13 mouse cellular contexts compared by ENCODE assay signal in genomic region chr15:92994191-92994671, GRCm38 (mm10).
DNase-seq lines count a peak whose midpoint lies in the region; ATAC-seq and TF ChIP-seq lines count a peak whose summit lies in the region.
"Had no signal": no experiment of that assay in that cellular context is flagged by ENCODE, and none has a peak within 500 bp of the region (broad histone marks: within the 10 kb centered on the region; RNA-seq: fewer than 3 reads in every experiment).

No protein-coding gene starts in this region.

- no peak for TF ChIP-seq CTCF in layer of hippocampus, adult 2 months (conservative IDR thresholded peaks at IDR 0.05)

- H3K4me3 ChIP-seq in embryonic facial prominence, embryonic 14.5 days (ENCODE audit: low read depth, low read length): no peak overlapping the region
- H3K4me3 ChIP-seq in embryonic facial prominence, embryonic 10.5 days: no peak overlapping the region
- H3K4me3 ChIP-seq in layer of hippocampus, adult 2 months: peak overlapping the region; percentile 29; the same call in 1 of the 2 replicates
- H3K4me3 ChIP-seq in embryonic facial prominence, embryonic 15.5 days (replicated peaks): no peak overlapping the region
- H3K4me3 ChIP-seq in midbrain, embryonic 15.5 days: no peak overlapping the region
- H3K4me3 ChIP-seq: embryonic facial prominence, embryonic 12.5 days; heart, adult 2 months; megakaryocyte, embryonic 14.5 days had no signal

- H3K36me3 ChIP-seq in embryonic facial prominence, embryonic 14.5 days (ENCODE audit: control insufficient read depth, insufficient read depth, low read length): no peaks in the 10 kb centered on the region
- H3K36me3 ChIP-seq in embryonic facial prominence, embryonic 10.5 days (replicated peaks): no peaks in the 10 kb centered on the region
- no peaks in the 10 kb centered on the region for H3K36me3 ChIP-seq in embryonic facial prominence, embryonic 15.5 days
- no peaks in the 10 kb centered on the region for H3K36me3 ChIP-seq in midbrain, embryonic 15.5 days (replicated peaks)
- H3K36me3 ChIP-seq: embryonic facial prominence, embryonic 12.5 days had no signal

- WGBS in embryonic facial prominence, embryonic 14.5 days: 53% methylated on average over 11 of the region's 11 CpGs
- 71% methylated on average over 11 of the region's 11 CpGs for WGBS in embryonic facial prominence, embryonic 10.5 days
- WGBS in embryonic facial prominence, embryonic 15.5 days: 37% methylated on average over 11 of the region's 11 CpGs
- WGBS in midbrain, embryonic 15.5 days: 54% methylated on average over 11 of the region's 11 CpGs

- DNase-seq in embryonic facial prominence, embryonic 14.5 days (ENCODE audit: low spot score): peak; percentile 83
- no peak for DNase-seq in embryonic facial prominence, embryonic 10.5 days (ENCODE audit: low spot score)
- no peak for DNase-seq in layer of hippocampus, adult 2 months (ENCODE audit: low spot score in 2 of 2)
- DNase-seq in layer of hippocampus, postnatal 36 days: no peak
- DNase-seq in B cell, adult 2 months: no peak
- no peak for DNase-seq in embryo, embryonic 9.5 days (ENCODE audit: extremely low spot score)
- DNase-seq: adrenal gland, adult 8-10 months; cerebellum, adult 2 months; heart, adult 2 months had no signal

- H3K27ac ChIP-seq in embryonic facial prominence, embryonic 14.5 days (replicated peaks; ENCODE audit: low read depth, low read length): 0 out of 2 replicates have a peak overlapping the region, but pooled peaks have one; percentile 28
- H3K27ac ChIP-seq in embryonic facial prominence, embryonic 10.5 days (replicated peaks): no peak overlapping the region
- peak overlapping the region; percentile 29; the same call in 1 of the 2 replicates for H3K27ac ChIP-seq in layer of hippocampus, adult 2 months
- H3K27ac ChIP-seq in embryonic facial prominence, embryonic 15.5 days (replicated peaks): no peak overlapping the region
- H3K27ac ChIP-seq in midbrain, embryonic 15.5 days: no peak overlapping the region
- H3K27ac ChIP-seq: embryonic facial prominence, embryonic 12.5 days; heart, adult 2 months had no signal

- ATAC-seq in embryonic facial prominence, embryonic 14.5 days (ENCODE audit: low read depth): no peak
- ATAC-seq in embryonic facial prominence, embryonic 15.5 days (ENCODE audit: insufficient number of reproducible peaks, low FRiP score, low TSS enrichment, low read depth): no peak
- peak; percentile 50; the same call in 1 of the 2 replicates for ATAC-seq in midbrain, embryonic 15.5 days (replicated peaks)

- no peaks in the 10 kb centered on the region for H3K9me3 ChIP-seq in embryonic facial prominence, embryonic 14.5 days (ENCODE audit: control insufficient read depth, low read length)
- H3K9me3 ChIP-seq in embryonic facial prominence, embryonic 10.5 days: no peaks in the 10 kb centered on the region
- H3K9me3 ChIP-seq in embryonic facial prominence, embryonic 15.5 days (replicated peaks): no peaks in the 10 kb centered on the region
- H3K9me3 ChIP-seq in midbrain, embryonic 15.5 days: no peaks in the 10 kb centered on the region
- H3K9me3 ChIP-seq: embryonic facial prominence, embryonic 12.5 days had no signal

- 0 out of 2 replicates have a peak, but pooled peaks cover 5% of the 10 kb centered on the region for H3K4me1 ChIP-seq in embryonic facial prominence, embryonic 14.5 days (ENCODE audit: control insufficient read depth, insufficient read depth, low read length)
- H3K4me1 ChIP-seq in embryonic facial prominence, embryonic 10.5 days: no peaks in the 10 kb centered on the region
- H3K4me1 ChIP-seq in embryonic facial prominence, embryonic 15.5 days: no peaks in the 10 kb centered on the region
- H3K4me1 ChIP-seq in midbrain, embryonic 15.5 days: no peaks in the 10 kb centered on the region
- H3K4me1 ChIP-seq: embryonic facial prominence, embryonic 12.5 days had no signal

- no peaks in the 10 kb centered on the region for H3K27me3 ChIP-seq in embryonic facial prominence, embryonic 14.5 days (replicated peaks; ENCODE audit: control insufficient read depth, insufficient read depth, low read length)
- H3K27me3 ChIP-seq in embryonic facial prominence, embryonic 10.5 days (replicated peaks; ENCODE audit: low read depth, poor library complexity, severe bottlenecking): peaks cover 3% of the 10 kb centered on the region; the same call in 1 of the 2 replicates
- no peaks in the 10 kb centered on the region for H3K27me3 ChIP-seq in embryonic facial prominence, embryonic 15.5 days
- no peaks in the 10 kb centered on the region for H3K27me3 ChIP-seq in midbrain, embryonic 15.5 days (replicated peaks)
- H3K27me3 ChIP-seq: embryonic facial prominence, embryonic 12.5 days; megakaryocyte, embryonic 14.5 days had no signal

- no peak overlapping the region for H3K9ac ChIP-seq in embryonic facial prominence, embryonic 14.5 days (ENCODE audit: low read depth, low read length)
- no peak overlapping the region for H3K9ac ChIP-seq in embryonic facial prominence, embryonic 15.5 days
- no peak overlapping the region for H3K9ac ChIP-seq in midbrain, embryonic 15.5 days
- H3K9ac ChIP-seq: embryonic facial prominence, embryonic 12.5 days had no signal

- peak overlapping the region; percentile 10; the same call in 1 of the 2 replicates for H3K4me2 ChIP-seq in embryonic facial prominence, embryonic 14.5 days (ENCODE audit: low read depth, low read length)
- H3K4me2 ChIP-seq in embryonic facial prominence, embryonic 15.5 days (replicated peaks): 0 out of 2 replicates have a peak overlapping the region, but pooled peaks have one; percentile 1
- no peak overlapping the region for H3K4me2 ChIP-seq in midbrain, embryonic 15.5 days
- H3K4me2 ChIP-seq: embryonic facial prominence, embryonic 12.5 days had no signal

Comparison
In these comparisons a context has a peak if more than half of its experiments do, and no peak if none do; other contexts are left out.
1. H3K27ac ChIP-seq: peak in embryonic facial prominence, embryonic 14.5 days (single experiment) and layer of hippocampus, adult 2 months (single experiment); none in embryonic facial prominence, embryonic 10.5 days (single experiment), embryonic facial prominence, embryonic 15.5 days (single experiment) and midbrain, embryonic 15.5 days (single experiment).